Mouse (Mus musculus) heart, postnatal 36 days (tissue): ENCODE results near the gene Ehd1. TPM values are rescaled to one million over a fixed set of nuclear protein-coding genes. Genes with fewer than 3 reads are reported as not detected.

ENCODE experiments used
- DNase-seq, 2 experiments: peaks; one replicate each; pipeline ENCODE4 v3.0.0; 2021 to 2022
- intact Hi-C: fragments of 180-260 bp; cut with DNase I; formaldehyde crosslinking; loops from one replicate; pipeline ENCODE4 v1.15.1; 2025
- microRNA-seq, 2 experiments: library from miRNA; unstranded; fragments of <30 nt; microRNA quantifications; one replicate each; pipeline ENCODE4 v1.2.0; 2021; ENCODE audit warnings: borderline number of aligned reads in 2 of 2
- total RNA-seq, 2 experiments: library from RNA; stranded (reverse); gene quantifications; 2 replicates each; pipeline ENCODE4 v1.2.3; 2021

Gene Ehd1
- total RNA-seq, 2 experiments from 2014 or later: 105 to 151 TPM

DNA sequence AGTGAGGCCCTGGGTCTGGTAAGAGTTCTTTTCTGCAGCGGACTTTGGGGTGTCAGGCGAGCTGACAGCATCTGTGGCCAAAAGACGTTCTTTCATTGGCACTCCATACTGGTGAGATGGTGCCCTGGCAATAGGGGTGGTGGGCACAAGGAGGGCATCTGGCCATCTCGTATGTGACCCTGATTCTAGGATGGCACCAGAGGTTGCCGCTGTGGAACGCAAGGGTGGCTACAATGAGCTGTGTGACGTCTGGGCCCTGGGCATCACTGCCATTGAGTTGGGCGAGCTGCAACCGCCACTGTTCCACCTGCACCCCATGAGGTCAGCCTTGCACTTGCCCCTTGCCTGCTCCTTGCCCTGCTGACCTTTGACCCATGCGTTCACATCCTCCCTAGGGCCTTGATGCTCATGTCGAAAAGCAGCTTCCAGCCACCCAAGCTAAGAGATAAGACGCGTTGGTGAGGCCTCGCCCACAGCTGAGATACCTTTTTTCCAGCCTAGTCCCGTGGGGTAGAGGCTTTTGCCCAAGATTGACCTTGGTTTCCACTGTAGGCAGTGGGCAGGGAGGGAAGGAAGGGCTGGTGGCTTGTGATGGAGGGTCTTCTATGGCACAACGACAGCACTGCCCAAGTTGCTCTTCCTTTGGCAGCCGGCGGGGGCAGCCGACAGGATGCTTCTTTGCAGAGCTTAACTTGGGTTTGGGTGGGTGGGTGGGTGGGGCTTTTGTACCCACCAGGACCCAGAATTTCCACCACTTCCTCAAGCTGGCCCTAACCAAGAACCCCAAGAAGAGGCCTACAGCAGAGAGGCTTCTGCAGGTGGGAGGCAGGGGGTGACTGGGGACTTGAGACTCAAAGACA is 66.8 kb downstream of the Ehd1 start:
- no peak for DNase-seq
- intact Hi-C loops: no loop called here

GRCm38 (mm10) chr19:6343996-6344395 is 67.5 kb downstream of the Ehd1 start:
- intact Hi-C loops: no loop called here
- DNase-seq: no peak

DNA sequence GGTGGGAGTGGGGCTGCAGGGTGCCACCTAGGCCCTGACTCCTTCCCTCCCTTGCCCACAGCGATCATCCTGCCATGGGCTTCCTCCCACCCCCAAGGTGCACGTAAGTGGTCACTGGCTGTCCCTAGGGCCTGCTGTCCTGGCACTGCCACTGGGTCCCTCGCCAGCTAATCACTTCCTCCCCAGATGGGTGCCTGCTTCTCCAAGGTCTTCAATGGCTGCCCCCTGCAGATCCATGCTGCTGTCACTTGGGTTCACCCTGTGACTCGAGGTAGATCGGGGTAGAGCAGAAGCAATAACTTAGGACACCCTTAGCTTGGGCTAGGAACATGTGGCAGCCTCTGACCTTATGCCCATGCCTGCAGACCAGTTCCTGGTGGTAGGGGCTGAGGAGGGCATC is 69.5 kb downstream of the Ehd1 start:
- intact Hi-C loops: no loop called here
- no peak for DNase-seq

- intact Hi-C loops: no loop called here
- no peak for DNase-seq
These were observed 70.1 kb downstream of the Ehd1 start for GRCm38 (mm10) chr19:6346661-6347060.

DNA sequence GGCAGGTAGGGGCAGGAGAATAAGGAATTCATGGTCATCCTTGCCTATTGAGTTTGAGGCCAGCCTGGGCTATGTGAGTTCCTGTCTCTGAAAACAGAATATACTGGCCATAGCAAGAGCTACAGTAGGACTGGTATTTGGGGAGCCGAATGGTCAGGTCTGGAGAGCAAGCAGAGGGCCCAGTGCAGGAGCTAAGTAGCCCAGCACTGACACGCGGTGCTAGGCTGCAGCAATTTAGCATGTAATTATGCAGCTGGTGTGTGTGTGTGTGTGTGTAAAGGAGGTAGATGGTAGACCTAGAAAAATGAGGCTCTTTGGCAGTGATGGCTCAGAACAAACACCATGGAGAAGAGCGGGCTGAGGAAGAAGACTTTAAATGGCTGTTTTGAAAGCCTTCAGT is 71.1 kb downstream of the Ehd1 start:
- DNase-seq: no peak

GRCm38 (mm10) chr19:6348717-6349116 is 72.2 kb downstream of the Ehd1 start:
- DNase-seq: no peak
- intact Hi-C loops: no loop called here

More for the DNA sequence above, 71.1 kb downstream of the Ehd1 start:
- intact Hi-C loops: no loop called here

DNA sequence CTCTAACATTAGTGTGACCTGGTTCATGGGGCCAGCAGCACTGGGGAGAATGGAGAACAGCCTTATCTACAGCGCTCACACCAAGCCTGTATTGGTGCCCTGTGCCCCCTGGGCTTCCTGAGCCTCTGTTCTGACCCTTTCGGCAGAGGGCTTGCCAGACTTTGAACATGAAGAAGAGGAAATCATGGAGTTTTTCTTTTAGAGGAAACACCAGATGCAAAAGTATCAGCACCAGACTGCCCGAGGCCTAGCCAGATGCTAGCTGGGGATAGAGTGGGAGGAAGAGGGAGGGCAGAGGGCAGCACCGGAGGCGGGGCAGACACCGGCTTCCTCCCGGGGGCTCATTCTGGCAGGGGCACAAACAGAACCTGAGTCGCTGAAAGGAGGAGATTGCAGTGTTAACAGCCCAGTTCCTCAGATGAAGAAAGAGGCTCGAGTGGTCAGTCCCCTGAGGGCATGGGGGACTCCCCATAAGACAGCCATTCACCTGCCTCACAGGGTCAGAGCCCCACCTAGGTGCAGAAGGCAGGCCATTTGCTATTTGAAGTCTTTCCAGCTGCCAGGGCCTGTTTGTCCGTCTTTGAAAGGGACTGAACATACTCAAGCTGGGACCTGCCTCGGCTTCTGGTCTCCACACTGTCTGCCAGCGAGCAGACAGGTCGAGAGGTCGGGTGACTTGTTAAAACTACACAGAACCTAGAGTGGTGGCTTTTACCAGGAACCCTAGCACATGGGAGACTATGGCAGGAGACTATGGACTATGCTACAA is 72.9 kb downstream of the Ehd1 start:
- DNase-seq: no peak
- intact Hi-C loops: no loop called here

Small RNA genes lying within 50 kb of the gene (microRNA-seq; reads per million reads assigned to microRNA genes)
- gene Mir192: 31.6 to 44.8 reads per million in 2 experiments
- 17.3 to 21.5 reads per million in 2 experiments for gene Mir194-2
- gene Mir6989: 0.67 to 1.4 reads per million in 2 experiments

Other genes with a start within 250 kb of the Ehd1 start
- gene Syvn1, start 230.1 kb upstream of the Ehd1 start, total RNA-seq: 10 to 100 TPM; 19.4 to 26.4 TPM
- gene Mrpl49, start 218.9 kb upstream of the Ehd1 start, total RNA-seq: 10 to 100 TPM; 36.2 to 39.7 TPM
- gene Fau, start 218.9 kb upstream of the Ehd1 start, total RNA-seq: 100 to 1,000 TPM; 556 to 559 TPM
- 10 to 100 TPM; 11.3 to 11.5 TPM for gene Znhit2, start 215.5 kb upstream of the Ehd1 start, total RNA-seq
- gene Tm7sf2, start 208.4 kb upstream of the Ehd1 start, total RNA-seq: 1 to 10 TPM; 3.0 to 3.7 TPM
- gene Vps51, start 199.5 kb upstream of the Ehd1 start, total RNA-seq: 10 to 100 TPM; 23.9 to 25.0 TPM
- gene Tmem262, start 196.7 kb upstream of the Ehd1 start, total RNA-seq: not detected
- not detected for gene Gm28374, start 194.5 kb upstream of the Ehd1 start, total RNA-seq
- gene Zfpl1, start 191.8 kb upstream of the Ehd1 start, total RNA-seq: 10 to 100 TPM; 17.0 to 17.9 TPM
- under 1 TPM; 0.19 TPM for gene Cdca5, start 191.7 kb upstream of the Ehd1 start, total RNA-seq
- not detected for gene AC131692.1, start 182.3 kb upstream of the Ehd1 start, total RNA-seq
- gene Naaladl1, start 170.9 kb upstream of the Ehd1 start, total RNA-seq: not detected
- 1 to 10 TPM; 8.5 to 8.8 TPM for gene Sac3d1, start 158.1 kb upstream of the Ehd1 start, total RNA-seq
- 10 to 100 TPM; 12.8 to 13.3 TPM for gene Snx15, start 148.4 kb upstream of the Ehd1 start, total RNA-seq
- under 1 TPM; 0.69 to 0.89 TPM for gene Batf2, start 135.7 kb upstream of the Ehd1 start, total RNA-seq
- 10 to 100 TPM; 57.7 to 67.5 TPM for gene Arl2, start 135.2 kb upstream of the Ehd1 start, total RNA-seq
- gene Majin, start 92.3 kb upstream of the Ehd1 start, total RNA-seq: not detected
- not detected for gene Gpha2, start 50.3 kb upstream of the Ehd1 start, total RNA-seq
- 10 to 100 TPM; 34.5 to 35.3 TPM for gene Ppp2r5b, start 40.9 kb upstream of the Ehd1 start, total RNA-seq
- gene Atg2a, start 35.1 kb upstream of the Ehd1 start, total RNA-seq: 10 to 100 TPM; 24.5 to 25.9 TPM
- 10 to 100 TPM; 10.9 to 11.9 TPM for gene Cdc42bpg, start 29.7 kb downstream of the Ehd1 start, total RNA-seq
- 10 to 100 TPM; 12.1 to 14.2 TPM for gene Men1, start 58.3 kb downstream of the Ehd1 start, total RNA-seq
- gene Map4k2, start 64.4 kb downstream of the Ehd1 start, total RNA-seq: 10 to 100 TPM; 36.4 to 56.7 TPM
- gene Sf1, start 87.0 kb downstream of the Ehd1 start, total RNA-seq: 100 to 1,000 TPM in 1 of 2 experiments, 10 to 100 TPM in 1; 89.4 to 101 TPM
- gene Pygm, start 107.7 kb downstream of the Ehd1 start, total RNA-seq: 1,000 to 10,000 TPM; 1,171 to 1,191 TPM
- 10 to 100 TPM; 38.8 to 57.2 TPM for gene Rasgrp2, start 122.6 kb downstream of the Ehd1 start, total RNA-seq
- 1 to 10 TPM; 3.9 to 4.5 TPM for gene Nrxn2, start 142.0 kb downstream of the Ehd1 start, total RNA-seq